Mouse (Mus musculus) C2C12 (cell line): ENCODE results near the gene Il2ra. TPM values are rescaled to one million over a fixed set of nuclear protein-coding genes. Genes with fewer than 3 reads are reported as not detected.

Experiments used
- H3K27me3 ChIP-seq: one replicate; pipeline ENCODE4 v1.6.1; 2011; ENCODE audit not compliant: control insufficient read depth, insufficient read depth, insufficient read length
- H3K36me3 ChIP-seq: one replicate; pipeline ENCODE4 v1.6.1; 2011; ENCODE audit not compliant: control insufficient read depth, insufficient read depth
- H3K4me3 ChIP-seq: one replicate; pipeline ENCODE4 v1.5.1; 2011; ENCODE audit warnings: mild to moderate bottlenecking, control low read depth; ENCODE audit not compliant: poor library complexity, insufficient read depth, severe bottlenecking
- H3K79me2 ChIP-seq: one replicate; pipeline ENCODE4 v1.6.1; 2011; ENCODE audit not compliant: control insufficient read depth, insufficient read depth
- H3K79me3 ChIP-seq: one replicate; pipeline ENCODE4 v1.6.1; 2011; ENCODE audit warnings: low read depth, control low read depth
- H3ac ChIP-seq: one replicate; pipeline ENCODE3; 2011; ENCODE audit warnings: low read depth; ENCODE audit not compliant: control insufficient read depth, insufficient read length
- CEBPB ChIP-seq: IDR thresholded peaks from one replicate; pipeline ENCODE4 v1.6.1; 2011; ENCODE audit warnings: low read depth, mild to moderate bottlenecking, control low read depth, moderate library complexity
- CTCF ChIP-seq: IDR thresholded peaks from one replicate; pipeline ENCODE4 v1.5.1; 2011; ENCODE audit not compliant: control insufficient read depth, insufficient read depth, insufficient read length
- FOSL1 ChIP-seq: IDR thresholded peaks from one replicate; pipeline ENCODE4 v1.8.0; 2011; ENCODE audit warnings: mild to moderate bottlenecking, low read length; ENCODE audit not compliant: poor library complexity, insufficient read depth, severe bottlenecking
- MAX ChIP-seq: IDR thresholded peaks from one replicate; pipeline ENCODE4 v1.6.1; 2011; ENCODE audit warnings: mild to moderate bottlenecking, control low read depth
- MYOD1 ChIP-seq: IDR thresholded peaks from one replicate; pipeline ENCODE4 v1.6.1; 2011; ENCODE audit warnings: low read depth; ENCODE audit not compliant: control insufficient read depth, insufficient read length
- MYOG ChIP-seq: IDR thresholded peaks from one replicate; pipeline ENCODE4 v1.6.1; 2011; ENCODE audit not compliant: control insufficient read depth, insufficient read length; ENCODE audit errors: extremely low read depth
- USF1 ChIP-seq: IDR thresholded peaks from one replicate; pipeline ENCODE4 v1.6.1; 2011; ENCODE audit warnings: low read depth, mild to moderate bottlenecking, control low read depth, moderate library complexity
- polyA plus RNA-seq: library from polyadenylated mRNA; unstranded; fragments of >200 nt; fragmentation: generic; extraction: Trizol; gene quantifications from one replicate; pipeline ENCODE4 v1.2.1, GENCODE M21; 2012; ENCODE audit warnings: missing spikeins

The Il2ra gene
- polyA plus RNA-seq, 1 experiment, result not detected

GRCm38 (mm10) chr2:11738794-11739193 lies 96.2 kb downstream of the Il2ra start:
- Histone ChIP-seq H3K27me3 (no peaks in the 10 kb centered on the region), H3K36me3 (peaks cover 23% of the 10 kb centered on the region), H3ac (no peak overlapping the region), H3K79me2 (no peaks in the 10 kb centered on the region), H3K4me3 (no peak overlapping the region), H3K79me3 (no peaks in the 10 kb centered on the region)
- TF ChIP-seq USF1, result no peak
- no peak for TF ChIP-seq CTCF
- TF ChIP-seq MYOD1, result no peak
- TF ChIP-seq MAX, result no peak
- TF ChIP-seq MYOG, result no peak
- no peak for TF ChIP-seq CEBPB
- TF ChIP-seq FOSL1, result no peak

- H3K4me3 ChIP-seq, result no peak overlapping the region
- H3ac ChIP-seq, result no peak overlapping the region
- no peaks in the 10 kb centered on the region for H3K79me3 ChIP-seq
- H3K27me3 ChIP-seq, result no peaks in the 10 kb centered on the region
- H3K36me3 ChIP-seq, result peaks cover 25% of the 10 kb centered on the region
- no peaks in the 10 kb centered on the region for H3K79me2 ChIP-seq
- TF ChIP-seq MAX (no peak), USF1 (no peak), CEBPB (no peak), MYOD1 (no peak), FOSL1 (no peak), MYOG (no peak), CTCF (no peak)
These were observed 97.0 kb downstream of the Il2ra start for GRCm38 (mm10) chr2:11739516-11740051.

Other genes with a start within 250 kb of the Il2ra start
- 4.2 TPM for gene Pfkfb3, start 88.7 kb upstream of the Il2ra start, polyA plus RNA-seq
- 105 TPM for gene Rbm17, start 38.7 kb upstream of the Il2ra start, polyA plus RNA-seq
- not detected for gene Gm17490, start 16.5 kb upstream of the Il2ra start, polyA plus RNA-seq
- gene Il15ra, start 62.5 kb downstream of the Il2ra start, polyA plus RNA-seq, result 0.09 TPM
- gene Fbh1, start 134.8 kb downstream of the Il2ra start, polyA plus RNA-seq, result 32.0 TPM
- gene Ankrd16, start 135.1 kb downstream of the Il2ra start, polyA plus RNA-seq, result 8.0 TPM